Mouse (Mus musculus) liver, embryonic 12.5 days (tissue): ENCODE results near the gene Tmem63a. TPM values are rescaled to one million over a fixed set of nuclear protein-coding genes. Genes with fewer than 3 reads are reported as not detected.

ENCODE experiments used
- ATAC-seq: fragments of 200-750 bp; cut with Nextera tagmentation; 2 replicates; pipeline ENCODE4 v1.8.0; 2017; ENCODE audit warnings: moderate number of reproducible peaks, mild to moderate bottlenecking, moderate library complexity
- H3K27ac ChIP-seq: fragments of 300-500 bp; sonication (generic); 2 replicates; pipeline ENCODE4 v1.5.1; 2016; ENCODE audit warnings: mild to moderate bottlenecking
- H3K27me3 ChIP-seq: fragments of 300-500 bp; sonication (generic); replicated peaks from 2 replicates; pipeline ENCODE4 v1.6.1; 2016; ENCODE audit warnings: mild to moderate bottlenecking, moderate library complexity
- H3K36me3 ChIP-seq: fragments of 300-500 bp; sonication (generic); 2 replicates; pipeline ENCODE4 v1.6.1; 2016; ENCODE audit warnings: mild to moderate bottlenecking, moderate library complexity
- H3K4me1 ChIP-seq: fragments of 300-500 bp; sonication (generic); 2 replicates; pipeline ENCODE4 v1.6.1; 2016
- H3K4me2 ChIP-seq: fragments of 300-500 bp; sonication (generic); 2 replicates; pipeline ENCODE4 v1.6.1; 2016; ENCODE audit warnings: mild to moderate bottlenecking, moderate library complexity
- H3K4me3 ChIP-seq: fragments of 300-500 bp; sonication (generic); 2 replicates; pipeline ENCODE4 v1.5.1; 2016; ENCODE audit warnings: mild to moderate bottlenecking, moderate library complexity
- H3K9ac ChIP-seq: fragments of 300-500 bp; sonication (generic); 2 replicates; pipeline ENCODE4 v1.6.1; 2016; ENCODE audit warnings: mild to moderate bottlenecking, moderate library complexity
- H3K9me3 ChIP-seq: fragments of 300-500 bp; sonication (generic); replicated peaks from 2 replicates; pipeline ENCODE4 v1.6.1; 2016; ENCODE audit warnings: mild to moderate bottlenecking, moderate library complexity
- WGBS: fragments of 180-500 bp; shearing (Covaris S2); methylation state at CpG from one replicate; pipeline ENCODE4 v1.1.7; 2016; ENCODE audit not compliant: insufficient replicate concordance; 5-methylcytosine and 5-hydroxymethylcytosine counted together
- polyA plus RNA-seq: library from polyadenylated mRNA; unstranded; fragments of >200 nt; fragmentation: Nextera tagmentation; extraction: Ambion mirVana; gene quantifications from 2 replicates; pipeline ENCODE4 v1.2.1, GENCODE M21; 2016

Gene Tmem63a
- polyA plus RNA-seq, 1 experiment from 2014 or later = 6.6 TPM

DNA sequence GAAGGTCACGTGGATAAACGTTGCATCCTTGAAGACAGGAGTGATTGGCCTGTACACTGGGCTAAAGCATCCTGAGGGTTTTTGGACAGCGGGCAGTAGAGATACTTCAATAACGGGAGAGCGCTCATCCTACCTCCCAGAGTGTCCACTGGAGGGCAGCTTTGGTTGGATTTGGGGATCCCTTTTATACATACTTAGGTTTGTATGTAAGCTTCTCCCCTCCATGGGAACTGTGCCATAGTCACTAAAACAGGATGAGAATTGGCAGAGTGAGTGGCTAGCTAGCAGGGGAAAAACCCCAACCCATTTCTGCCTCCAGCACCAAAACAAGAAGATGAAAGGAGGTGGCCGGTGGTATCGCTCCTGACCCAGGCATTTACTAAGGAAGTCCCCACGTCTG lies 31.0 kb upstream of the Tmem63a start:
- 44% methylated on average over 8 of the region's 8 CpGs for WGBS
- no peak for ATAC-seq
- Histone ChIP-seq H3K4me2 (peak overlapping the region; percentile 64), H3K27ac (peak overlapping the region; percentile 66), H3K4me1 (peaks cover 74% of the 10 kb centered on the region), H3K27me3 (no peaks in the 10 kb centered on the region), H3K9me3 (no peaks in the 10 kb centered on the region), H3K4me3 (peak overlapping the region; percentile 24; the same call in 1 of the 2 replicates), H3K9ac (peak overlapping the region; percentile 60; the same call in 1 of the 2 replicates), H3K36me3 (peaks cover 37% of the 10 kb centered on the region)

DNA sequence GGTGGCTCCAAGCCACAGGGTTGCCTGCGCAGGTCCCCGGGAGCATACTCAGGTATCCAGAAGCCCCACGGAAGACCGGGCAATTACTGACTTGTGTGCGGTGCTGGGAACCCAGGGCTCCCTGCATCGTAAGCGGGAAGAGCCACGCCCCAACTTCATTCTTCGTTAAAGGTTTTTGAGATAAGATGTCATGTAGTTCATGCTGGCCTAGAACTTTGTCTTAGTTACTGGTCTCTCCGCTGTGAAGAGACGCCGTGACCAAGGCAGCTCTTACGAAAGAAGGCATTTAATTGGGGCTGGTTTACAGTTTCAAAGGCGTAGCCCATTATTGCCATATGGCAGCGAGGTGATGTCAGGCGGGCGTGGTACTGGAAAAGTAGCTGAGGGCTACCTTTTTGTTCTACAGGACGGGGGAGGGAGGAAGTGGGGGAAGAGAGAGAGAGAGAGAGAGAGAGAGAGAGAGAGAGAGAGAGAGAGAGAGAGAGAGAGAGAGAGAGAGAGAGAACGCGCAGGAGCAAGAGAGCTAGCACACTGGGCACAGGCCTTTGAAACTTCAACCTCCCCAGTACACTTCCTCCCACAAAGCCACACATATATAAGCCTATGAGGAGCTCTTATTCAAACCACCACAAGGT lies 30.4 kb upstream of the Tmem63a start:
- Histone ChIP-seq H3K4me1 (peaks cover 74% of the 10 kb centered on the region), H3K9me3 (no peaks in the 10 kb centered on the region), H3K27ac (peak overlapping the region; percentile 66), H3K4me3 (peak overlapping the region; percentile 24; the same call in 1 of the 2 replicates), H3K4me2 (peak overlapping the region; percentile 64), H3K27me3 (no peaks in the 10 kb centered on the region), H3K9ac (peak overlapping the region; percentile 60; the same call in 1 of the 2 replicates), H3K36me3 (peaks cover 30% of the 10 kb centered on the region)
- peak; percentile 70 for ATAC-seq
- 34% methylated on average over 20 of the region's 20 CpGs for WGBS

DNA sequence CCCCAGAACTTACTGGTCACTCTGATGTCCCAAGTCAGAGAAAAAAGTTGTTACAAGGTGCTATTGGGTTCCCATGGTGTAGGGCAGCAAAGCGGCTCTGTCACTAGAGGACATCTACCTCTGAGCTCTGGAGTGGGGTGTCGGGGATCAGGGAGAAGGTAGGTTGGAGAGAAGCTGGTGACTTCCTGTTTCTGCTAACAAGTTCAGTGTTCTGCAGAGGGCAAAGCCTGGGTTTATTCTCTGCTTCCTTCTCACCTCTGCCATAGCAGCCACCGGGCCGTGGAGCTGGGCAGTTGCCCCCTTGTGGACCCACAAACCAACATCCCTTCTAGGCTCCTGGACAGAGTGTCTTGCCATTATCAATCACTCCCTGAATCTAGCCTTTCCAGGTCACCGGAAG lies 29.4 kb upstream of the Tmem63a start:
- Histone ChIP-seq H3K36me3 (peaks cover 20% of the 10 kb centered on the region), H3K4me2 (no peak overlapping the region), H3K4me1 (peaks cover 67% of the 10 kb centered on the region), H3K4me3 (no peak overlapping the region), H3K27me3 (no peaks in the 10 kb centered on the region), H3K27ac (no peak overlapping the region; the same call in 1 of the 2 replicates), H3K9me3 (no peaks in the 10 kb centered on the region), H3K9ac (no peak overlapping the region)
- 66% methylated on average over 5 of the region's 5 CpGs for WGBS
- no peak for ATAC-seq

DNA sequence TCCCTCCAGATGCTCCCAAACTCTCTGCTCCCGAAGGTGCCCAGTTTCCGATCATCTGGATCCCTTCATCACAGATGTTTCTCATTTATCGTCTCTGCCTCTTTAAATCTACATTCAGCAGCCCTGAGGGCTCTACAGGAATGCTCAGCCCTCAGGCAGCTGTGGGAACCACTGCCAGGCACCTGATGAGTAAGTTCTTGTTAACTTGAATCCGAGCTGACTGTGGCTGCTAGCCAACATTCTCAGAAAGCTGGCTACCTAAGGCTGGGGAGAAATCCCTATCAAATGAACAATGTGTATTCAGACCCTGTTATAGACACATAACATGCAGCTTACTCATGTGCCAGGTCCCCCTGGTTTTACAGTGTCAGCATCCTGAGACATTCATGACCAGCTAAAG lies 28.3 kb upstream of the Tmem63a start:
- 76% methylated on average over 4 of the region's 4 CpGs for WGBS
- no peak overlapping the region for H3K4me2 ChIP-seq
- H3K36me3 ChIP-seq = peaks cover 10% of the 10 kb centered on the region

DNA sequence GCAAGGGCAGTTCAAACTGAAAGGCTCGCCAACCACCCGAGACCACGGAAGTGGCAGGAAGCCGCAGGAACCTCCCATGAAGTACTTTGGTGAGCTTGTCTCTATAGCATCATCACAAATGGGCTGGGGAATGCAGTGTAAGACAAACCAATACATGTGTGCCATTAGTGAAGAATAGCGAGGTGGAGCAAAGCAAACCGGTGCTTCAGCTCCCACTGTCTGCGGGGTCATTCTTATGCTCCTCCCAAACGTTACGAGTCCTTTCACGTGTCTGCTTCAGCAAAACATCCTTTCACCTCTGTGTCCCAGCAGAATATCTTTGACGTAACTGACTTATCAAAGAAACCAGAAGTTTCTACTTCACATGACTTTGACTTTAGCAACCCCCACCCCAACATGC lies 25.7 kb upstream of the Tmem63a start:
- H3K4me1 ChIP-seq = peaks cover 52% of the 10 kb centered on the region
- H3K4me3 ChIP-seq = no peak overlapping the region
- 61% methylated on average over 11 of the region's 11 CpGs for WGBS
- H3K9ac ChIP-seq = no peak overlapping the region
- 0 out of 2 replicates have a peak, but pooled peaks cover 3% of the 10 kb centered on the region for H3K27me3 ChIP-seq
- no peak overlapping the region for H3K4me2 ChIP-seq
- no peak overlapping the region for H3K27ac ChIP-seq
- no peaks in the 10 kb centered on the region for H3K9me3 ChIP-seq
- ATAC-seq = no peak
- H3K36me3 ChIP-seq = no peaks in the 10 kb centered on the region

More for the DNA sequence above, 28.3 kb upstream of the Tmem63a start:
- ATAC-seq = no peak
- Histone ChIP-seq H3K27ac (no peak overlapping the region), H3K4me3 (no peak overlapping the region), H3K27me3 (no peaks in the 10 kb centered on the region), H3K9me3 (no peaks in the 10 kb centered on the region), H3K4me1 (peaks cover 61% of the 10 kb centered on the region), H3K9ac (no peak overlapping the region)

DNA sequence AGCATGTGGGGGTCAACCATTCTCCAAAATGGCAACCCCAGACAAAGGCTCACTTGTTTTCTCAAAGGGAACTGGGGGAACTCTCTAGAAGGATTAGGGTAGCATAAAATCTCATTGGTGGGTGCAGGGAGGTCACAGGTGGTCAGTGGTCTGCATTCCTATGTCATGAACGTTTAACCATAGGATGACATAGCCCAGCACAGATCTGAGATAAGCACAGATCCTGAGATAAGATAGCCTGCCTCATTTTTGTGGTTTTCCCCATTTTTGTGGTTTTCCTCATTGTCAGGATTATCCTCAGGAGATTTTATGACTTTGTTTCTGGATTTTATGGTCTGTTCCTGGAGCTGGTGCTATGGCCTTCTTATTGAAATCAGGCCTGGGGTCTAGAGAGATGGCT lies 25.1 kb upstream of the Tmem63a start:
- Histone ChIP-seq H3K4me1 (peaks cover 48% of the 10 kb centered on the region), H3K27ac (no peak overlapping the region), H3K4me2 (no peak overlapping the region), H3K36me3 (no peaks in the 10 kb centered on the region), H3K9me3 (no peaks in the 10 kb centered on the region), H3K4me3 (no peak overlapping the region), H3K27me3 (0 out of 2 replicates have a peak, but pooled peaks cover 5% of the 10 kb centered on the region), H3K9ac (no peak overlapping the region)
- ATAC-seq = no peak
- 15% methylated on average over 1 of the region's 1 CpGs for WGBS

DNA sequence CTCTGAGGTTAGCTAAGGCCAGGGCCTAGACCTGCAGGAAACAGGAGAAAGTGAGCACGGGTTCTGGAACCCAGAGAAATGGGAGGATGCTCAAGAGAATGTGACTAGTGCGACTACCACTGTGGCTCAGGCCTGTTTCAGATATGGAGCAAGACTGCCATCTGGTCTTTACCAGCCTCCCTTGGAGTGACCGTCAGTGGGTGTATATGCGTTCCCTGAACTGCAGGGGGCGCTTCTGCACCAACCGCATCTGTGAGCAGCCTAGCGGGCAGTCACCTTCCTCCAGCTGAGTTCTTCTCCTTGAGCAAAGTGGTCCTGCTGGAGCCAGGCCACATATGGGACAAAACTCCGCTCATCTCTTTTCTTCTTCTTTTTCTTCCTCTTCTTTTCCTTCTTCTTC lies 22.5 kb upstream of the Tmem63a start:
- WGBS = 26% methylated on average over 8 of the region's 8 CpGs
- H3K9ac ChIP-seq = no peak overlapping the region
- no peaks in the 10 kb centered on the region for H3K9me3 ChIP-seq
- no peak overlapping the region for H3K27ac ChIP-seq
- no peak overlapping the region for H3K4me2 ChIP-seq
- H3K36me3 ChIP-seq = no peaks in the 10 kb centered on the region
- peaks cover 5% of the 10 kb centered on the region; the same call in 1 of the 2 replicates for H3K27me3 ChIP-seq
- no peak overlapping the region for H3K4me3 ChIP-seq
- peaks cover 43% of the 10 kb centered on the region for H3K4me1 ChIP-seq
- peak; percentile 72 for ATAC-seq

DNA sequence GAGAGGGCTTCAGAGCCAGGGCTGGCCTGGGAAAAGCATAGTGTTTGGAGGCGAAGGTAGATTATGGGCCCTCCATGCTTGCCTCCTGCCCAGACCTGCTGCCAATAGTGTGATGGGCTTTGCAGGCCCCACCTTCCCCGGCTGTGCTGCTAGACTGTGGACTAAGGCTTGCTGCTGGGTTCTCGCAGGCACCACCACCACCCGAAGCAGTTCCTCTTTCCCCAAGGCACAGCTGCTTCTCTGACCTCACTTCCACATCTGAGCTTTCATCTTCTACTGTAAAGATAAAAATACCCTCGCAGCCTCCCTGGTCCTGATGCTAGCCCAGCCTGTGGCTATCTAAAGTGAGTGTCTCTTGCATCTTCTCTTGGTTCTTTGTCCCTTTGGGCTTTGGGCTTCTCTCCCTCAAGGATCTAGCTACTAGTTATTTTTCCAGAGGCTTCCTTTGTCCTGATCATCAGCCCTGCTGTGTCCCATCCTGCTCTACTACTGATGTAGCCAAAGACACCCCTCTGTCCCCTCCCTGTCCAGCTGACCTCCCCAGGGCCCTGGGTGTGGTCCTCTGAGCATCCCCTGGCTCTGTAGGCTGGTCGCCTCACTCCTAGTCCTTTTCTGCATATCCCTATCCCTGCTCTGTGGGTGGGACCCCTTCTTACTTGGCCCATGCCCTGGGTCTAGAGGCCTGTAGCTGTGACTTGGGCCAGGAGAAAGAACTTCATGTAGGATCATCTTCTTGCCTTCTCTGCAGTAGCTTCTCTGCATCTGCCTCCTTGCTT lies 19.7 kb upstream of the Tmem63a start:
- no peak for ATAC-seq
- Histone ChIP-seq H3K36me3 (no peaks in the 10 kb centered on the region), H3K4me1 (peaks cover 24% of the 10 kb centered on the region), H3K4me2 (no peak overlapping the region), H3K27me3 (peaks cover 16% of the 10 kb centered on the region), H3K27ac (no peak overlapping the region), H3K9me3 (no peaks in the 10 kb centered on the region), H3K9ac (no peak overlapping the region), H3K4me3 (no peak overlapping the region)
- WGBS = 27% methylated on average over 6 of the region's 6 CpGs

DNA sequence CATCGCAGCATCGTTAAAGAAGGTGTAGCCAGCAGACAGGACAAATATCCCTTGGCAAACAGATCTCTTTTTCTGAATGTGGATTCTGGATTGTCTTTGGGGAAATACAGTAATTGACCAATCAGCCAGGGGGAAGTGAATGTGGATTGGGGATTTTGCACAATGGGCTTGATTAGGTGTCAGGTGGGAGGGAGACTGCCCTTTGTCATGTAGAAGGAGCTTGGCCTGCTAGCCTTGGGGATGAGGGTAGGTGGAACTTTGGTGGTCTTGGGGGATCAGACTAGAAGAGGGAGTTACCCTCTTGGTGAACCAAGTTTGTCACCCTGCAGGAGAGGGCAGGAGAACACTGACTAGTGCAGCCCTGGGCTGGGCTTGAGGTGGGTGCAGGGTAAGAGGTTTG lies 17.4 kb upstream of the Tmem63a start:
- Histone ChIP-seq H3K4me2 (no peak overlapping the region), H3K36me3 (no peaks in the 10 kb centered on the region), H3K9me3 (no peaks in the 10 kb centered on the region), H3K4me3 (no peak overlapping the region), H3K4me1 (peaks cover 20% of the 10 kb centered on the region), H3K9ac (no peak overlapping the region), H3K27me3 (peaks cover 18% of the 10 kb centered on the region), H3K27ac (no peak overlapping the region)
- 64% methylated on average over 2 of the region's 2 CpGs for WGBS
- ATAC-seq = no peak

DNA sequence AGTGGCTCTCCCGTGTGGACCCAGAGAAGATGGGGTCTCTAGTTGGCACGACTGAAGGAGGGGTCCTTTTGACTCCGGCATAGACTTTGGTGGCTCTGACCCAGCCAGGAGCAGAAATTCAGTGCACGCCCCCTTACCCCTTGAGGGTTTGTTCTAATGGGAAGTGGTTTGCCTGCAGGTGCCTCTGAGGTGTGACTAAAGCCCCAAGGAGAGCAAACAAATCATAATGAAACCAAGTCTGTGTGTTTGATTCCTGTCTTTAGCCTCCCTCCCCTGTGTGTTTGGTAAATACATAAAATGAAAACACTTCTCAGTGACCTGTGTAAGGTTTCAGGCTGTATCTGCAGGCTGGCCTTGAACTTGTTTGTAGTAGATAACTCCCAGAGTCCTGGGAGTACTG lies 15.9 kb upstream of the Tmem63a start:
- WGBS = 55% methylated on average over 4 of the region's 4 CpGs
- H3K36me3 ChIP-seq = no peaks in the 10 kb centered on the region
- ATAC-seq = no peak
- H3K9me3 ChIP-seq = no peaks in the 10 kb centered on the region
- H3K27ac ChIP-seq = no peak overlapping the region
- no peak overlapping the region for H3K4me3 ChIP-seq
- peaks cover 17% of the 10 kb centered on the region for H3K4me1 ChIP-seq
- H3K9ac ChIP-seq = no peak overlapping the region
- H3K27me3 ChIP-seq = peaks cover 19% of the 10 kb centered on the region
- no peak overlapping the region for H3K4me2 ChIP-seq

DNA sequence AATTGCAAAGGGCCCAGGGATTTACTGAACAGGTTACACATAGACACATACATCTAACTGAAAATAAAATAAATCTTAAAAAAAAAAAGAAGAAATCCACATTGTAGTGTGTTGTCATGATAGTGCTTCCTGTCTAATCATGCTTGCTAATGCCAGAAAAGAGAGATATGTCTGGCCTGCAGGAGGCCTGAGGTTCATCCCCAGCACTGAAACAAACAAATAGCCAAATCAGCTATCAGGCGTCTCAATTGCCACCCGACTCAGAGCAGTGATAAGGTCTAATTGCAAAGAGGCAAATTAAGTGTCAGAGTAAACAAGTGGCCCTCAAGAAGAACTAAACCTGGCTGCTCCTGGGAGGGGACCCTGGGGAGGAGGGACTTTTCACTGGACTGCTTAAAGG lies 12.5 kb upstream of the Tmem63a start:
- WGBS = 25% methylated on average over 2 of the region's 2 CpGs
- H3K4me1 ChIP-seq = peaks cover 16% of the 10 kb centered on the region
- no peaks in the 10 kb centered on the region for H3K9me3 ChIP-seq
- H3K27ac ChIP-seq = peak overlapping the region; percentile 15; the same call in 1 of the 2 replicates
- ATAC-seq = no peak
- H3K4me2 ChIP-seq = no peak overlapping the region
- H3K27me3 ChIP-seq = peaks cover 35% of the 10 kb centered on the region
- no peaks in the 10 kb centered on the region for H3K36me3 ChIP-seq
- H3K9ac ChIP-seq = no peak overlapping the region
- H3K4me3 ChIP-seq = no peak overlapping the region

DNA sequence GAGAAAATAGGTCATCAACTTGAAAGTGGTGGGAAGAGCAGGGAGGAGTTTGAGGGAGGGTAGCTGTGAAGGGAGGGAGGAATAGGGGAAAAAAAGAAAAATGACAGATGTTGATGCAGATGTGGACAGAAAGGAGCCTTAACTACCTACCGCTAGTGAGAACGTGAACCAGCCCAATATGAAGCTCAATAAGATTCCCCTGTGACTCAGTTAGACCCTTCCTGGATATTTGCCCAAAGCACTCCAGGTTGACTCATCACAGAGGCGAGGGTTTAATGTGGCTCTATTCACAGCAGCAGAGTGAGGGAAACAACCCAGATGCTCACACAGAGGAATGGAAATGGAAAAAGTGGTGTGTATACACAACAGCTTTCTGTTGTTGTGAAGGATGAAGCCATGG lies 11.0 kb upstream of the Tmem63a start:
- H3K9me3 ChIP-seq = no peaks in the 10 kb centered on the region
- no peak overlapping the region for H3K4me2 ChIP-seq
- peaks cover 41% of the 10 kb centered on the region for H3K27me3 ChIP-seq
- WGBS = 70% methylated on average over 3 of the region's 3 CpGs
- H3K4me1 ChIP-seq = peaks cover 30% of the 10 kb centered on the region
- no peak overlapping the region for H3K9ac ChIP-seq
- no peak overlapping the region for H3K4me3 ChIP-seq
- no peaks in the 10 kb centered on the region for H3K36me3 ChIP-seq
- no peak overlapping the region for H3K27ac ChIP-seq
- ATAC-seq = no peak
